Mouse (Mus musculus) brain, embryonic 14.5 days (tissue): ENCODE results near the gene Angptl4.

Experiments
- CTCF ChIP-seq: fragments of 200-500 bp; IDR thresholded peaks from 2 replicates; pipeline ENCODE4 v1.5.1; 2012; ENCODE audit warnings: inconsistent platforms, mild to moderate bottlenecking, moderate library complexity, borderline replicate concordance; ENCODE audit not compliant: insufficient read depth, insufficient read length; ENCODE audit errors: extremely low read depth
- POLR2A ChIP-seq: fragments of 200-500 bp; IDR thresholded peaks from 2 replicates; pipeline ENCODE4 v1.6.1; 2012; ENCODE audit warnings: mild to moderate bottlenecking, inconsistent platforms, borderline replicate concordance; ENCODE audit not compliant: poor library complexity, insufficient read depth, insufficient read length, severe bottlenecking; ENCODE audit errors: extremely low read depth

GRCm38 (mm10) chr17:33728396-33728795 lies 53.2 kb downstream of the Angptl4 start:
- TF ChIP-seq POLR2A (no peak), CTCF (no peak)
